12 mouse cellular contexts compared by ENCODE assay signal in genomic region chr6:125479359-125479758, GRCm38 (mm10). TPM values are rescaled to one million over a fixed set of nuclear protein-coding genes. Genes with fewer than 3 reads are reported as not detected.
DNase-seq lines count a peak whose midpoint lies in the region; ATAC-seq and TF ChIP-seq lines count a peak whose summit lies in the region.
"Had no signal": no experiment of that assay in that cellular context is flagged by ENCODE, and none has a peak within 500 bp of the region (broad histone marks: within the 10 kb centered on the region; RNA-seq: fewer than 3 reads in every experiment).

No protein-coding gene starts in this region.

- TF ChIP-seq CTCF in midbrain, postnatal 0 days (IDR thresholded peaks at IDR 0.05) = no peak

- H3K9ac ChIP-seq in kidney, embryonic 16.5 days (replicated peaks; ENCODE audit: low read length) = no peak overlapping the region
- no peak overlapping the region for H3K9ac ChIP-seq in midbrain, postnatal 0 days (replicated peaks; ENCODE audit: low read length, poor library complexity, severe bottlenecking)
- no peak overlapping the region for H3K9ac ChIP-seq in midbrain, embryonic 13.5 days (replicated peaks)
- no peak overlapping the region for H3K9ac ChIP-seq in intestine, embryonic 16.5 days (ENCODE audit: low read depth, low read length)
- H3K9ac ChIP-seq in stomach, embryonic 15.5 days = no peak overlapping the region

- WGBS in kidney, embryonic 16.5 days = 81% methylated on average over 9 of the region's 9 CpGs
- WGBS in midbrain, postnatal 0 days = 93% methylated on average over 9 of the region's 9 CpGs
- WGBS in midbrain, embryonic 13.5 days = 89% methylated on average over 9 of the region's 9 CpGs
- WGBS in intestine, embryonic 16.5 days = 80% methylated on average over 9 of the region's 9 CpGs
- WGBS in stomach, embryonic 15.5 days = 80% methylated on average over 9 of the region's 9 CpGs

- no peaks in the 10 kb centered on the region for H3K9me3 ChIP-seq in kidney, embryonic 16.5 days (ENCODE audit: low read length)
- H3K9me3 ChIP-seq in midbrain, postnatal 0 days (ENCODE audit: low read length) = no peaks in the 10 kb centered on the region
- H3K9me3 ChIP-seq in midbrain, embryonic 13.5 days = no peaks in the 10 kb centered on the region
- no peaks in the 10 kb centered on the region for H3K9me3 ChIP-seq in intestine, embryonic 16.5 days (ENCODE audit: control insufficient read depth, low read length)
- H3K9me3 ChIP-seq in stomach, embryonic 15.5 days = no peaks in the 10 kb centered on the region

- no peak overlapping the region for H3K4me2 ChIP-seq in kidney, embryonic 16.5 days (replicated peaks; ENCODE audit: low read depth, low read length)
- no peak overlapping the region for H3K4me2 ChIP-seq in midbrain, postnatal 0 days (ENCODE audit: low read depth, low read length, poor library complexity, severe bottlenecking)
- H3K4me2 ChIP-seq in midbrain, embryonic 13.5 days (replicated peaks) = no peak overlapping the region
- H3K4me2 ChIP-seq in intestine, embryonic 16.5 days (ENCODE audit: low read depth, low read length) = no peak overlapping the region
- no peak overlapping the region for H3K4me2 ChIP-seq in stomach, embryonic 15.5 days

- H3K36me3 ChIP-seq in kidney, embryonic 16.5 days (ENCODE audit: insufficient read depth, low read length) = no peaks in the 10 kb centered on the region
- H3K36me3 ChIP-seq in midbrain, postnatal 0 days (ENCODE audit: insufficient read depth, low read length) = no peaks in the 10 kb centered on the region
- no peaks in the 10 kb centered on the region for H3K36me3 ChIP-seq in midbrain, embryonic 13.5 days
- no peaks in the 10 kb centered on the region for H3K36me3 ChIP-seq in intestine, embryonic 16.5 days (ENCODE audit: control insufficient read depth, insufficient read depth, low read length)
- no peaks in the 10 kb centered on the region for H3K36me3 ChIP-seq in stomach, embryonic 15.5 days

- no peak for DNase-seq in kidney, postnatal 4 days
- DNase-seq in midbrain, postnatal 0 days (ENCODE audit: low spot score) = no peak
- DNase-seq in frontal cortex, postnatal 10 days (ENCODE audit: low spot score in 2 of 2) = no peak
- DNase-seq: adrenal gland, postnatal 10 days; heart, postnatal 14 days; kidney, adult 11 months; layer of hippocampus, adult 9-11 months; left cerebral cortex, postnatal 4 days had no signal

- H3K4me1 ChIP-seq in kidney, embryonic 16.5 days (ENCODE audit: insufficient read depth, low read length) = peaks cover 90% of the 10 kb centered on the region
- peaks cover 2% of the 10 kb centered on the region; the same call in 1 of the 2 replicates for H3K4me1 ChIP-seq in midbrain, postnatal 0 days (ENCODE audit: insufficient read depth, low read length)
- peaks cover 23% of the 10 kb centered on the region for H3K4me1 ChIP-seq in midbrain, embryonic 13.5 days (replicated peaks)
- H3K4me1 ChIP-seq in intestine, embryonic 16.5 days (ENCODE audit: control insufficient read depth, insufficient read depth, low read length) = peaks cover 57% of the 10 kb centered on the region
- H3K4me1 ChIP-seq in stomach, embryonic 15.5 days = peaks cover 52% of the 10 kb centered on the region

- H3K4me3 ChIP-seq in kidney, embryonic 16.5 days (ENCODE audit: low read length) = no peak overlapping the region
- H3K4me3 ChIP-seq in midbrain, postnatal 0 days (ENCODE audit: low read depth, low read length) = no peak overlapping the region
- H3K4me3 ChIP-seq in midbrain, embryonic 13.5 days (replicated peaks) = no peak overlapping the region
- H3K4me3 ChIP-seq in intestine, embryonic 16.5 days (ENCODE audit: low read length) = no peak overlapping the region
- H3K4me3 ChIP-seq in stomach, embryonic 15.5 days (replicated peaks) = no peak overlapping the region

- no peaks in the 10 kb centered on the region for H3K27me3 ChIP-seq in kidney, embryonic 16.5 days (ENCODE audit: insufficient read depth, low read length)
- H3K27me3 ChIP-seq in midbrain, postnatal 0 days (ENCODE audit: insufficient read depth, low read length) = no peaks in the 10 kb centered on the region
- no peaks in the 10 kb centered on the region for H3K27me3 ChIP-seq in midbrain, embryonic 13.5 days
- H3K27me3 ChIP-seq in intestine, embryonic 16.5 days (replicated peaks; ENCODE audit: control insufficient read depth, insufficient read depth, low read length) = no peaks in the 10 kb centered on the region
- H3K27me3 ChIP-seq in stomach, embryonic 15.5 days (replicated peaks) = no peaks in the 10 kb centered on the region

- 0 out of 2 replicates have a peak overlapping the region, but pooled peaks have one; percentile 31 for H3K27ac ChIP-seq in kidney, embryonic 16.5 days (ENCODE audit: low read length)
- 0 out of 2 replicates have a peak overlapping the region, but pooled peaks have one; percentile 68 for H3K27ac ChIP-seq in midbrain, postnatal 0 days (ENCODE audit: low read depth, low read length)
- H3K27ac ChIP-seq in midbrain, embryonic 13.5 days = no peak overlapping the region
- H3K27ac ChIP-seq in intestine, embryonic 16.5 days (ENCODE audit: low read length) = peak overlapping the region; percentile 61
- peak overlapping the region; percentile 91 for H3K27ac ChIP-seq in stomach, embryonic 15.5 days

- no peak for ATAC-seq in kidney, embryonic 16.5 days (ENCODE audit: low FRiP score, low TSS enrichment)
- ATAC-seq in midbrain, postnatal 0 days (ENCODE audit: low FRiP score) = no peak
- no peak for ATAC-seq in midbrain, embryonic 13.5 days
- ATAC-seq in intestine, embryonic 16.5 days = no peak
- ATAC-seq in stomach, embryonic 15.5 days (ENCODE audit: insufficient read depth, low FRiP score, low read depth) = no peak

RNA-seq across cellular contexts. Expression of gene Cd9, which starts 15.2 kb away (rescaled TPM):
- 158 and 178 TPM in 2 replicates for polyA plus RNA-seq in kidney, embryonic 16.5 days (2015; fragmentation: Nextera tagmentation; extraction: Ambion mirVana)
- total RNA-seq in midbrain, postnatal 0 days (2014; rRNA removed) = 40.3 and 49.1 TPM in 2 replicates
- polyA plus RNA-seq in midbrain, postnatal 0 days (2015; fragmentation: Nextera tagmentation; extraction: Ambion mirVana) = 105 and 118 TPM in 2 replicates
- 33.0 and 36.0 TPM in 2 replicates for polyA plus RNA-seq in midbrain, embryonic 13.5 days (2015; fragmentation: Nextera tagmentation; extraction: Ambion mirVana)
- polyA plus RNA-seq in intestine, embryonic 16.5 days (2015; fragmentation: Nextera tagmentation; extraction: Ambion mirVana) = 146 and 167 TPM in 2 replicates
- 285 and 317 TPM in 2 replicates for polyA plus RNA-seq in stomach, embryonic 15.5 days (2015; fragmentation: Nextera tagmentation; extraction: Ambion mirVana)
